Mouse (Mus musculus) inflammation-experienced regulatory T-cells, adult 6 months (primary cell): Measurements from ENCODE around the gene Fbn1. TPM values are rescaled to one million over a fixed set of nuclear protein-coding genes. Genes with fewer than 3 reads are reported as not detected.

Source experiments
- ATAC-seq: one replicate; pipeline ENCODE4 v1.8.0; 2017
- polyA plus RNA-seq, 3 experiments: library from polyadenylated mRNA; unstranded; fragments of 100-300 nt; shearing (Covaris generic); gene quantifications; one replicate each; pipeline ENCODE4 v1.2.1; 2017

The Fbn1 gene
- polyA plus RNA-seq, 3 experiments from 2014 or later: not detected

DNA sequence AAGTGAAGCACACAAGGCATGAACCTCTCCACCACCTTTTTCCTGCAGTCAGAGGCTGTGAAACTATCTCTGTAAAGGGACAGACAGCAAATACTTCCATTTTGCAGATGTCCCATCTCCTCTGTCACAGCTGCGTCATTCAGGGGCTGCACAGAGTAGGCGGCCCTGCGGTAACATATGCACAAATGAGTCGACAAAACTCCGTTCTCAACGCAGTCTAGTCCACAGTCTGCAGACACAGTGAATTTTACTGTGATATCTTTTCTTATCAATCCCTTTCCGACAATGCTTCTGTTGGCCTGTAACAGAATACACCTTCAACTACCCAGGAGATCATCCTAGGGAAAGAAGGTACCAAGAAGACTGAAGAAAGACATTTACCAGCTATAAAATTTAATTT lies 9.6 kb downstream of the Fbn1 start:
- no peak for ATAC-seq

DNA sequence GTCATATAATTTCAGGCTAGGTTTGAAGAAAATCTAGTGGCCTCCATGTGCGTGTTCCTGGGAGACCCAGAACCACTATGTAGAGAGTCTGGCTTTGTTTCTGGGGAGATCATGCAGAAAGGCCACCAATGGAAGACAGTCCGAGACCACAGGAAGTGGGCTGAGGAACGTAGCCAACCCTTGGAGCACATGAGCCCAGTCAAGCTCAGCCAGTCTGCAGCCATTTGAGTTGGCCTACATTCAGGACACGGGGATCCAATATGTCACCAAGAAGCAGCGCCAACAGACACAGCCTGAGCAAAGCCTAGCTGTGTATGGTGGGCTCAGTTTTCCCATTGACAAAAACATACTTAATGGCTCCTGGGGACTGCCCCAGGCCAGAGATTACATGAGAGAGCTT lies 11.1 kb downstream of the Fbn1 start:
- ATAC-seq: no peak

DNA sequence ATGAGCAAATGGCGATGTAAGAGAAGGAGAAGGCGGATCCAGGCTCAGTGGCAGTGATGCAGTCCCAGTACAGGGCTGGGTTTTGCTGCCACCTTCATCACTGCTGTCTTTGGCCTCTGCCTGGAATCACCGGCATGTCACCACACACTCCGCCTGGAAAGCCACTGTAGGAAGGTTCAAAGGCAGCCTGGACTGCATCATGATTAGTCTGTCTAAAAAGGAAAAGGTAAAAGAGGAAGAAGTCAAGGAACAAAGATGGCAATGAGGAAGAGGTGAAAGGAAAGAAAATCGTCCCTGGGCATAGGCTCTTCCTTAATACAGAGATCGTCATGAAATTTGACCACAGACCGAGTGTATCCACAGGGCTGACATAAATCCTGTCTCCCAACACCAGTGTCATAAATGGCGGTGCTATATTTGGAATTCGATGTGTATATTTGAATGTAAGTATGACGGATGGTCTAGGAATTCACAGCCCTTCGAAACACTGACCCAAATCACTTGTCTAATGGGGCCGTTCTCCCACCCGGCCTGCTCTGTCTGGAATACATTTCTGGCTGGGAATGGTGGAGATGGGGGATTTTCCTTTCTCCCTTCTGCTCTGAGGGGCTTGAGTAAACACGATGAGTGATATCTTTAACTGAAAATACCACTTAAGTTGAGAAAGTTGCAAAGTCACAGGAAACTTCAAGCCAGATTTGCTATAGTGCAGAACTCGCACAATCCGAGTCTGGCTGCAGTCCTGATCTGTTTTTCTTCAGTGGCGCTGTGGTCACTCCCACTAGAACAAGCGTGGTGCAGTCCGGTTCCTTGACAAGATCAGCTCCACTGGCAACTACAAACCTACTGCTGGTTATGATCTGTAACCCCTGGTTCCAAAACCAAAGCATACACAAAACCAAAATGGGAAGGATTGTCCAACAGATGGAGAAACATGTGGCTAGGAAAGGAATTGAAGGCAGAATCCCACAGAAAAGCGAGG lies 12.7 kb downstream of the Fbn1 start:
- ATAC-seq: no peak

DNA sequence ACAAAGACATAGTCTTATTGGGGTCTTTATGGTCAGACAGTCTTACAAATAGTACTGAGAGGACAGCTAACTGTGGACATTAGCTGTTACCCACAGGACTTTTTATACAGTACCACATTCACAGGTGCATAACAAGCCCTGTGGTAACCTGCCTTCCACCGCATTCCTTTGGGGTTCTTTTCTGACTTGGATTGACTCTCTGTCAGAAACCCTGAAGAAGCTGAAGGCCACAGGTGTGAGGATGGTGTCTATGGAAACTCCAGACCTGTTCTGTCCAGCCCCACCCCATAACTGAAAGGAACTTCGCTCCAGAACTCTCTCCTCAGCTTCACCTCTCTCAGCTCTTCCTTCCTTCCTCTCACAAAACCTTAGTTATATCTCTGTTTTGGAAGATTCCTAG lies 13.5 kb downstream of the Fbn1 start:
- no peak for ATAC-seq

DNA sequence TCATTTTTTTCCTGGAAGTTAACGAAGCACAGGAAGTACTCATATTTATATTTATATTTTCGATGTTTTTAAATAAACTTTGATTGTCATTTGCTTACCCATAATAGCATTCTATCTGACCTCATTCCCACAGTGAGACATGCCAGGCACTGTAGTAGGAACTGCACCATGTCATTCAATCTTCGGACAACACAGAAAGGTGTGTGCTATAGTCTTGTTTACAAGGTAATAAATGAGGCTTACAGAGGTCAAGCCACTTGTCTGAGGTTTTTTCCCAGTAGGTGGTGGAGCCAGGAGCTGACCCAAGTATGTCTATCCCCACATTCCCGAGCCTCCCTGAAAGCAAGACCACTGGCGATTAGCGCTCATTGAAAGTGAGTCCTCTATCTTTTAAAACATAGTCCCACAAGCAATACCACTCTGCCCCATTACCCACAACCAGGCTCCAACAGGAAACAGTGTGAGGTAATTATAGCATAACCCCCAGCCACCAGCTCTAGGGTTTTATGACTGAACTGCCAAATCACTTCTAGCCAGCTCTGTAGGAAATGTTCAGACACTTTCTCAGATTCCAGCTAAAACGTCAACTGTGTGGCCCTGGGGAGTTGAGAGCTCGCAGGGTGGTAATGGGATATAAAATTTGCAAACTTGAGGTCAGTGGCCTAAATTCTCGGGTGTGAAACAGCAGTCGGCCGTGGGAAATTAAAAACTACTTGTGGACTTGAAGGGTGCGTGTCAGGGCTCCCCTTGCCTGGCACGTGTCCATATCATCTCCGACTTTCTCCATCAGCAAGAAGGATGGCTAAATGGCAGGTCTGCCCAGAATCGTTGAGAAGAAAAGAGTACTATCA lies 15.5 kb downstream of the Fbn1 start:
- ATAC-seq: no peak

DNA sequence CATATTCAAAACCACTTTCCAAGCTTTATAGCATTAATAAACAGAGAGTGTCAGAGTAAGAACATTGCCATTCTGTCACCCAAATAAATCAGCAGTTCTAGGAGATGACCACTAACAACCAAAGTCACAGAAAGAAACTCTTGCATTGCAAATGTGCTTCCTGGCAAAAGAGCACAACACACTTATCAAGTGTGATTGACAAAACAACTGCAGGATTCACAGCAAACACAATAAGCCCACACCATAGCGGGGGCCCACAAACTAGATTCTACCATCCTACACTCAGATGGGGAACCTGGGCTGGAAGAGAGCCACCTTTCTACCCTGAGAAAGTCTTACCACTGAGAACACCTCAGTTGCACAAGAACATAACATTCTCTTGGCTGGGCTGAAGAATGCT lies 17.8 kb downstream of the Fbn1 start:
- no peak for ATAC-seq

DNA sequence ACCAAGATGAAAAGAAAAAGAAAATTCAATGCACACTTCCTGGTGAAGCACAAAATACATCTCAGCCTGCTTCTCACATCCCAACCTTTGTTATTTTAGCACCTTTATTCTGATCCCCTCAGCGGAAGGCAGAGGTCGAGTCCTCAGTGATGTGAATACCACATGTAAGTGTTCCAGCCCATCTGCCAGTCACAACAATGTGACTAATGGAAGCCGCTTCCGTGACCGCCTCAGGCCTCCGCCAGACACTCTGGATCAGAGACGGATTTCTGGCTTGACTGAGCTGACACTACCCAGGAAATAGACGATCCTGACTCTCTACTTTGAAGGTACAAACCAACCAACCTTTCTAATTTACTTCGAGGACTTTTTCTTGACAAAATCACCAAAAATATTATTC lies 22.9 kb downstream of the Fbn1 start:
- ATAC-seq: no peak

DNA sequence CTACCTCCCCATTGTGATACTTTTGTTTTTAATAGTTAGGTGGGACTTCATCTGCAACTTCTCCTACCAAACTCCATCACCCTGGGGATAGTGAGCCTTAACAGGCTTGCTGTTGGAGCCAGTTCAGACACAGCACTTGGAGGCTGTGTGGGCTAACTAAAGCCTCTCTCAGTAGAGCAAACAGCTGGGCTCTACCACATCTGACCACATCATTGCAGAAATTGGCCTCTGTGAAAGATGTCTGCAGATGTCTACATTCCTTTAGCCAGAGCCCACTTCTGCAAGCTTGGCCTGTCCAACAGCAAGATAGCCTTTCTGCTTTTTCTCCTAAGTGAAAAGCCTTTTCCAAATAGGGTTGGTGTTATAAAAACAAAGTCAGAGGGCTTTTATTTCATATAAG lies 23.6 kb downstream of the Fbn1 start:
- no peak for ATAC-seq

DNA sequence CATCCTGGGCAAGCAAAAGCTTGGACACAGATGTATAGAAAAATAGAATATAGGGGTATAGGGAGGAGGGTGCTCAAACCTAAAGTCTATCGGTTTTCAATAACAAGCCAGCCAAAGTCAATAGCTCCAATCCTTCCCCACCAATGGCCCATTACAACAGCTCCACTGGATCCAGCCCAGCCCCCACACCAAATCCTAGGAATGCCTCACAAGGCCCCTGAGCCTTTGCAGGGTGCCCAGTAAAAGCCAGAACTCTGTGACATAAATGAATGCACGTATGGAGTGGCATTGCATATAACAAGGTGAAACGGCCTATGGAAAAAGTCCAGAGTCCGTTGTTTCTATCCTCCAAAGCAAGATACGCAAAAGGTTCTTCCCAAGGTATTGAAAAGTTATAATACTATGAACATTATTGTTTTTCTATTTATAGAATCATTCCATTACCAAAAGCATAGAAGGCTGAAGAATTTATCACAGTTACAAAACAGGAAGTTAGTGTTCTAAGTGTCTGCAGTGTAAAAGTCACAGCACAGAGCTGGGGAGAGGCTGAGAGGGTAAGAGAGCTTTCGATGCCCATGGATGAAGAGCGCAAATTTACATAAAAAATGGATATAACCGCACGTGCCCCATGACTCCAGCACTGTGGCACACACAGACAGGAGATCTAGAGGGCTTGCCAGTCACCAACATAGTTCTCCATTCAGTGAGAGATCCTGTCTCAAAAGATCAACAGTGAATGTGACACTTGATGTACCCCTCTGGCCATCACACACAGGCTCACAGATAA lies 26.1 kb downstream of the Fbn1 start:
- ATAC-seq: no peak

DNA sequence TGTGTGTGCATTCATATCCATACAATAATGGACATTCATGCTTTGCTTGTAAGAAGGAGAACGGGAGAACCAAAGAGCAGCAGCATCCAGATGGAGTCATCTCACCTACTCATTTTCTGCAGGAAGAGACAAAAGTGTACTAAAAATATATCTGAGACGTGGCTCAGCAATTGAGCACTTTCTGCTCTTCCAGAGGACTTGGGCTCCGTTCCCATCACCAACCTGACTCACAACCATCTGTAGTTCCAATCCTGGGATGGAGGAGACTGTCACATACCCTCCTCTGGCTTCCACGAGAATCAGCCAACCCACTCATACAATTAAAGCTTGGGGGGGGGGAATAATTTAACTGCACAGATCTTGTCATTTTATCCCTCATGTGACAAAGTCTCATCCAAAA lies 26.7 kb downstream of the Fbn1 start:
- ATAC-seq: no peak

DNA sequence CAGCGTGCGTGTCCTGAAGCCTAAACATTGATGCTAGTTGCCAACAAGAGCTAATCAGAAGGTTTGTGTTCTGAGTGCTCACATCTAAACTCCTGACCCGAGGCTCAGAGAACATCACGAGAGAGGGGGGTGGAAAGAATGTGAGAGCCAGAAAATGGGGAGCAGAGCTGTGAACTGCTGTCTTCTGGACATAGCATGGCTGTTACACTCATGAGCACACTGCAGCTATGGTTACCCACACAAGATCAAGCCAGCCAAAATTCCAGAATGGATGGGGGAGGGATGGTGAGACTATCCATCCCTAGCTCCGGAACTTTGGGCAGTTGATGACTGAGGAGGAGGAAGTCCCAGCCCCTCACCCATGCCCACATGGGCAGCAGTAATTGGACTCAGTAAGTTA lies 27.7 kb downstream of the Fbn1 start:
- no peak for ATAC-seq

DNA sequence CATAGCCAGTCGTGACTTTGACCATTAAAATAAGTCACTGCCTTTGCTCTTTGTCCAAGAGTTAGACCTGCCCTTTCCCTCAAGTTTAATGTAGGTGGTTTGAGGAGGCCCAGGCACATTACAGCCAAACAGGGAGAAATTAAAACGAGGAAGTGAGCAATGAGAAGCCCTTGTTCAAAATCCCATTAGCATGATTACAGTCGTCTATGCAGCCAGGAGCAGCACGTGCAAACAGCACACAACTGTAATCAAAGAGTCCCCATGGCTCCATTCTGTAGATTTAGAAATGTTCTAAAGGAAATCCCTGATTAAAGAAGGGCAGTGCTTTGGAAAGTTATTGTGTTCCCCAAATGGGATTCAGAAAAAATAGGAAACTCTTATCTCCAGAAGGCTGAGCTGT lies 29.1 kb downstream of the Fbn1 start:
- ATAC-seq: no peak

DNA sequence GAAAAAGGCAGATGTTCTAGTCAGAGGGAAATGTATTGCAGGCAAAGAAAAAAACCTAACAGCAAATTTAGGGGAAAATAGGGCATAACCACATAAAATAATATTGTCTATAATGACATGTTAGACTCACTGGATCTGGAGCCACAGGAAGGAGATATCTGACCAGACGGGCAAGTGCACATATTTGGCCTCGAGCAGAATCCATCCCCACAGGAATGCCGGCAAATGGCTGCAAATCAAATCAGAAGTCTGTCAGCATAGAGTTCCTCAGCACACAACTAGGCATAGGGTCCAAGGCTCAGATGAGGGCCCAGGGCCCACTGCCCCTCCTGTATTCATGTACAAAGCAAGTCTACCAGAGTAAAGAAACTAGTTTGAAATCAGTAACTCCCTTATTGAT lies 30.4 kb downstream of the Fbn1 start:
- ATAC-seq: no peak

DNA sequence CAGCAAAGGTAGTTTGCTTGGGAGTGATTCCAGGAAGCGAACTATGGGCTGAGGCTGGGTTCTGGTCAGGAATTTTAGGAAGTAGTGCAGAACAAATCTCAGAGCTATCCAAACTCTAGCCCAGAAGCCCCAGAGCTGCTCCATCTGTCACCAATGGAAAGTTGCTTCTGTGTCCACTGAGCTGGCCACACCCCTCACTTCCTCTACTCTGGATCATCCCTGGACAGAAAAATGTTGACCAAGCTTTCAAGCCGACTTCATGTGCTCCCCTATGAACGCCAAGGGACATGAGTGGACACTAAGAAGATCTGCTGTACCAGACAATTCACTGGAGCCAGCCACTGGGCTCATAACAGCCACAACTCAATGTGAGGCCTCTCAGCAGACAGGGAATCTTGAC lies 31.6 kb downstream of the Fbn1 start:
- no peak for ATAC-seq

DNA sequence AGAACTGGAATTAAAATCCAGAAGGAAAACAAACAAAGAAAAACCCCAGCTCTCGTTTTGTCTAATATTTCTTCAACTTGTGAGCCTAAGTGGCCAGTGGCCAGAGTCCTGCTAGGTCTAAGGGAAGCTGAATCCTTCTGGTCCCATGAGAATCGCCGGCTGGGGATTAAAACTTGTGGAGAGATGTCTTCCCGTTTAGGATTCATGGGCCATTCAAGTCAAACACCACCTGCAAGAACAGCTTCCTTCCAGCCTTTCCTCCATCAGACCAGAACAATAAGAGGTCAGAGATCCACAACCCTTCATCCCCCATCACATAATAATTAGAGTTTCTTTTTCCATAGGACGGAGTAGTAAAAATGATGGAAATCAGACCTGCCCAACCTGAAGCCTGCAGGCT lies 33.1 kb downstream of the Fbn1 start:
- no peak for ATAC-seq

DNA sequence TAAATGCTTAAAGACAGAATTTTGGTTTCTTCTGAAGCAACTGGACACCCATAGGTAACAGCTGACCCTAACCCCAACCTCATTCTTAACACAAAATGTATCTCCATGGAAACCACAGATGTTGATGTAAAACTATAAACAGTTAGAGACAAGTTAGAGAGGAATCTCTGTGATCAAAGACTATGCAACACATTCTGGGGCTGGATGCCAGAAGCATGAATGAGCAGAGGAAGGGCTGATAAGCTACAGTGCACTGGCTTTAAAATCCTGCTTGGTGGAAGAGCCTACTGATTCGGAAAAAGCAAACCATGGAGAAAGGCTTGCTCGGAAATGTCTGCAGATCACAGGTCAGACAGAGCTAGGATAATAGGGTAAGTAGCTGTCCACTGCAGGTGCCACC lies 34.6 kb downstream of the Fbn1 start:
- ATAC-seq: no peak

DNA sequence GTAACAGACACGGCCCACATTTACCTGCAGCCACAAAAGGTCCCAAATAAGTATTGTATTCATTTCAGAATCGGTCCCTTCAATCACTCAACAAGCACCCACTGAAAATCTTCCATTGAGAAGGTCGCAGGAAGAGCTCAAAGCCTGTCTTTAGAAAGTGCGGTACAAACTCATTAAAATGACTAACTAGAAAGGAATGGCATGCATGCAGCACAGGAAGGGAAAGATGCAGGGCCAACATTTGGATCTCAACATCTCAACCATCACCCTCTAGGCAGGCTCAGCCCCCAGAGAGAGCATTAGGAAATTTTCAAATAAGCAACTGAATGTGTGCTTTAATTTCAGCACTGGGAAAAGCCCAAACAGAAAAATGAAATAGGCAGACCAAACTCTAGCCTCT lies 36.1 kb downstream of the Fbn1 start:
- ATAC-seq: no peak

DNA sequence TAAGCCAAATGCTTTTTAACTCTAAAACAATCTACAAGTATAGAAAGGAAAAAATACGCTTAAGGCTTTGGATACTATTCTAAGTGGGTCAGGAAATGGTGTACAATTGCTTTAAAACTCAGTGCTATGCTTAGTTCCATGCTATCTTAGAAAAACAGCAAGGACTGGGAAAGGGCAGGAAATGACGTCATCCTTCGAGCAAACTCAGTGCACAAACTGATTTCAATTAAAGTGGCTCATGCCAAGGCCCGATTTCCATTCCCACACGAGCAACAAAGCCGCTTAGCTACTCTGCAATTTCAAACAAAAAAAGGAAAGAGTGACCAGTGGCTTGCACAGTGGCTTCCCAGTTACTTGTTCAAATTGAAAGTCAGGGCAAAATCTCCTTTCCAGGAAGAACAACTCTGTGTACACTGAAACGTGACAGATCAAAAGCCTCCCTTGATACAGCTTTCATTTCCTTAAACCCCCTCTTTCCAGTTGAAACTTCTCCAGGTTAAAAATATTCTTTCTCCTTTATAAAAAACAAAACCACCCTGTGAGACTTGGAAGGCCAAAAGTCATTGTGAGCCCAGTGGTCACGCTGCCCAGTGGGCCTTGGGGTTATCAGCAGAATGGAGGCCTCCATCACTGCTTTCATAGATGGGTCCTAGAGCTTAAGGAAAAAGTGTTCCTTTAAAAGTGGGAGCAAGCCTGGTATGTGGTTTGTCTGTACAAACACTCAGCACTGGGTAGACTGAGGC lies 37.1 kb downstream of the Fbn1 start:
- no peak for ATAC-seq

DNA sequence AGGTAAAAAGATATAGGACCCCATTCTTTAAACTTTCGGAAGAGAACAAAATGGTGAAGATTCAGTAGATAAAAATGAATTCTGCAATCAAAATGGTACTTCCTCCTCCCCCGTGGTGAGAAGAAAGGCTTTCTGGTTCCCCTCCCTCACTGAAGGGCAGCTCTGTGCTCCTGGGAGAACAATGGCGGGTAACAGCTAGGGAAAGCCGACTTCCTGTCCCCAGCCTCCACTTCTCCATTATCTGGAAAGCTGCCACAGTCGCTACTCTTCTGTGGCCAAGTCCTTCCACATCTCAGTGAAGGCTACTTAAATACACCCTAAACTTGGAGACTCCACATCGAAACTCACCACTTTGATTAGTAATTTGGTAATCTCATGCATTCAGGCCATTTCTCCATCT lies 43.8 kb downstream of the Fbn1 start:
- no peak for ATAC-seq

DNA sequence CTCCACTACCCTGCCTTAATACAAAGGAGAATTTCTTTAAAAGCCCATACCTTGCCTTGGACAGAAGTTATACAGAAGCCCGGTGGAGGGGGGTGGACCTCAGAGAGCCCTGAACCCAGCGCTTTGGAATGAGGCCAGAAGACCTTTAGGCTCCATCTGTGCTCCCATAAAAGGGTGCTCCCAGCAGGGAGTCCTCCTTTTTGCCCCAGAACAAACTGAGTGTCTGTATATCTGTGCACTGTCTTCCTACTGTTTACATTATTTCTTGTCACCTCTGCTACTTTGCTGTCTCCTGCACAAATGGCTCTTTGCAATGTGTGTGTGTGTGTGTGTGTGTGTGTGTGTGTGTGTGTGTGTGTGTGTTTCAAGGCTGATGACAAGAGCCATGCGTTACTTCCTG lies 48.7 kb downstream of the Fbn1 start:
- ATAC-seq: no peak

DNA sequence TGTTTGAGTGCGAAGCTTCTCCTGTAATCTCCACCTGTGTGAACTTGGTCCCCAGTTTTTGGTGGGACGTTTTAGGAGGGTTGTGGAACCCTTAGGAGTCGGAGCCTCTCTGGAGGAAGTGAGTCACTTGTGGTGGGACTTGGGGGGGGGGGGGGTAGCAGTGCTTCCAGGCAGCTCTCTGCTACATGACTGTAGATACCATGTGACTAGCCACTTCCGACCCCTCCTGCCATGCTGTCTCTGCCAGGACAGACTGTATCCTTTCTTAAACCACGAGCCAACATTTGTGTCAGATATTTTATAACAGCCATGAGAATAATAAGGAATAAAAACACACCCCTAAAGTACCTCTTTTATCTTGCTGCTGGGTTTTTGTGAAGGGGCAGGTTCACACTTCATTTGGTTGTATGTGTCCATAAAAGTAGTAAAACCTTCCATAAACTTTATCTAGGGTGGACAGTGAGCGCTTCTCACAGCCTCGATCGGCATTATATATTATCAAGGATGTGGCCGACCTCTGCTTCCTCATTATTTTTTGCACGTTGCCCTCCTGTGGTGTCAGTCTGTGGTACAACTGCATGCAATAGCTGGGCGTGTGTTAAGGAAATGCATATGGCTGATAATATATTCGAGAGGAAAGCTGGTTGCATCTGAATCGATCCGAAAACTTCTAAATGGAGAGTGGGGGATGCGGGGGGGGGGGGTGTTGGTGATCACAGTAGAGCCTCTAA lies 51.6 kb downstream of the Fbn1 start:
- no peak for ATAC-seq

DNA sequence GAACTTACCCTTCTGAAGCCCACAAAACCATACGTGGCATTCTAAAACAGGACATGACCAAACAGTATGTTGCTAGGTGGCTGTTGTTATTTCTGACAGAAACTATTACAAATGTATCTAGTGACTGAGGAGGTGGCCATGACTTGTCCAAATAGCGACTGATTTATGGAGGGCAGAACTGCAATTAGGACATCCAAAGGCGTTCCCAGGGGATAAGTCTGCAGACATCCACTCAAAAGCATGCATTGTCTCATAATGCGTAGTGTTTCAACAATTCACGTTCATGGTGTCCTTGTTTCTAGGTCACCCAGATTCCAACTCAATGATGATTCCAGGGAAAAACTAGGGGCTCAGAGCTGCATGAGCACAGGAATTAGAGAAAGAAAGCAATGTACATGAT lies 53.0 kb downstream of the Fbn1 start:
- no peak for ATAC-seq
